Mouse (Mus musculus) G1E (cell line): Measurements from ENCODE around the gene Ubtf. TPM values are rescaled to one million over a fixed set of nuclear protein-coding genes. Genes with fewer than 3 reads are reported as not detected.
"Not testable (repeated sequence)": the region's sequence is repeated elsewhere in the genome, so short reads cannot be mapped to it uniquely, and the experiment has no call there.

Experiments
- ATAC-seq: 2 replicates; pipeline ENCODE4 v1.8.0; 2016; ENCODE audit warnings: mild to moderate bottlenecking; ENCODE audit not compliant: insufficient number of reproducible peaks, poor library complexity, low FRiP score, severe bottlenecking; ENCODE audit errors: extremely low read depth
- DNase-seq: peaks from one replicate; pipeline ENCODE4 v3.0.0; 2012; ENCODE audit warnings: low spot score
- H3K27me3 ChIP-seq: 2 replicates; pipeline ENCODE4 v1.6.1; 2012; ENCODE audit warnings: mild to moderate bottlenecking, low read length, inconsistent platforms; ENCODE audit not compliant: insufficient read depth
- H3K36me3 ChIP-seq: replicated peaks from 2 replicates; pipeline ENCODE3; 2012; ENCODE audit warnings: mild to moderate bottlenecking, inconsistent platforms
- H3K4me1 ChIP-seq: 2 replicates; pipeline ENCODE4 v1.6.1; 2012; ENCODE audit warnings: low read depth, low read length, inconsistent platforms, mixed read lengths; ENCODE audit not compliant: insufficient read depth
- H3K4me3 ChIP-seq: 2 replicates; pipeline ENCODE4 v1.5.1; 2012; ENCODE audit warnings: low read depth, mild to moderate bottlenecking, inconsistent platforms, low read length, moderate library complexity, mixed read lengths
- H3K9me3 ChIP-seq: replicated peaks from 2 replicates; pipeline ENCODE4 v1.6.1; 2012; ENCODE audit warnings: inconsistent platforms
- CTCF ChIP-seq: IDR thresholded peaks from 2 replicates; pipeline ENCODE4 v1.5.1; 2012; ENCODE audit warnings: low read depth, low read length, inconsistent platforms, mixed read lengths
- GATA1 ChIP-seq: IDR thresholded peaks from 2 replicates; pipeline ENCODE4 v1.6.1; 2012; ENCODE audit warnings: borderline replicate concordance, low read length, inconsistent platforms, mixed read lengths
- GATA2 ChIP-seq: IDR thresholded peaks from 2 replicates; pipeline ENCODE4 v1.6.1; 2012; ENCODE audit warnings: low read depth, low read length, inconsistent platforms, borderline replicate concordance
- POLR2AphosphoS5 ChIP-seq: IDR thresholded peaks from 2 replicates; pipeline ENCODE4 v1.6.1; 2012; ENCODE audit warnings: low read depth, low read length, inconsistent platforms; ENCODE audit not compliant: insufficient replicate concordance
- TAL1 ChIP-seq: conservative IDR thresholded peaks from 2 replicates; pipeline ENCODE4 v1.6.1; 2012; ENCODE audit warnings: low read depth, low read length, inconsistent platforms, mixed read lengths
- polyA plus RNA-seq: library from polyadenylated mRNA; stranded (reverse); fragments of >175 nt; gene quantifications from 2 replicates; pipeline ENCODE4 v1.2.3, GENCODE M21; 2012
- total RNA-seq, 2 experiments: library from RNA; stranded (forward) in 1 of 2; stranded (reverse) in 1 of 2; fragments of 200-1000 nt in 1 of 2; fragments of >200 nt in 1 of 2; fragmentation: Nextera tagmentation in 1 of 2; gene quantifications; 2 replicates each; pipeline ENCODE4 v1.2.3; 2014 to 2017

The Ubtf gene
- total and polyA plus RNA-seq, 3 experiments: 74.7 to 180 (median 151) TPM

- no peaks in the 10 kb centered on the region for H3K9me3 ChIP-seq
- peaks cover 42% of the 10 kb centered on the region for H3K36me3 ChIP-seq
- peaks cover 46% of the 10 kb centered on the region for H3K4me1 ChIP-seq
- H3K4me3 ChIP-seq: peak overlapping the region; percentile 81
- H3K27me3 ChIP-seq: no peaks in the 10 kb centered on the region
- ATAC-seq: no peak; the same call in 1 of the 2 replicates
- TF ChIP-seq TAL1 (no peak), POLR2AphosphoS5 (no peak)
- peak; percentile 45 for DNase-seq
These were observed 34.3 kb downstream of the Ubtf start for GRCm38 (mm10) chr11:102285095-102285834.

GRCm38 (mm10) chr11:102284501-102285094 is 34.9 kb downstream of the Ubtf start, which contains the start of gene Tmub2:
TSS of gene Tmub2 (plus strand) at chr11:102284931.
- H3K9me3 ChIP-seq: no peaks in the 10 kb centered on the region
- TF ChIP-seq POLR2AphosphoS5 (no peak), GATA1 (no peak), CTCF (no peak), GATA2 (no peak)
- peak; percentile 99 for ATAC-seq
- no peaks in the 10 kb centered on the region for H3K27me3 ChIP-seq
- H3K36me3 ChIP-seq: peaks cover 35% of the 10 kb centered on the region
- DNase-seq: peak; percentile 89
- H3K4me3 ChIP-seq: peak within 1 kb of the TSS; percentile 81
- peaks cover 41% of the 10 kb centered on the region for H3K4me1 ChIP-seq

GRCm38 (mm10) chr11:102283922-102284321 is 35.6 kb downstream of the Ubtf start:
- H3K36me3 ChIP-seq: peaks cover 29% of the 10 kb centered on the region
- no peaks in the 10 kb centered on the region for H3K27me3 ChIP-seq
- H3K9me3 ChIP-seq: no peaks in the 10 kb centered on the region
- no peak for TF ChIP-seq GATA2
- no peak for TF ChIP-seq TAL1
- H3K4me3 ChIP-seq: peak overlapping the region; percentile 81; the same call in 1 of the 2 replicates
- H3K4me1 ChIP-seq: peaks cover 36% of the 10 kb centered on the region
- DNase-seq (no peak), ATAC-seq (no peak)

GRCm38 (mm10) chr11:102280267-102280666 is 39.3 kb downstream of the Ubtf start:
- not testable (repeated sequence) for H3K4me1 ChIP-seq, H3K4me3 ChIP-seq, H3K36me3 ChIP-seq, ATAC-seq, DNase-seq, H3K9me3 ChIP-seq
- peaks cover 13% of the 10 kb centered on the region for H3K27me3 ChIP-seq

- ATAC-seq (no peak), DNase-seq (no peak)
- peaks cover 18% of the 10 kb centered on the region for H3K27me3 ChIP-seq
- no peak overlapping the region for H3K4me3 ChIP-seq
- no peaks in the 10 kb centered on the region for H3K36me3 ChIP-seq
- no peaks in the 10 kb centered on the region for H3K9me3 ChIP-seq
- TF ChIP-seq GATA2 (no peak), TAL1 (no peak), GATA1 (no peak)
- H3K4me1 ChIP-seq: peaks cover 7% of the 10 kb centered on the region; the same call in 1 of the 2 replicates
These were observed 39.9 kb downstream of the Ubtf start for GRCm38 (mm10) chr11:102279595-102279994.

- TF ChIP-seq CTCF: no peak
- TF ChIP-seq GATA2: no peak
- no peak for TF ChIP-seq GATA1
- TF ChIP-seq POLR2AphosphoS5: no peak
- no peak for TF ChIP-seq TAL1
- no peaks in the 10 kb centered on the region; the same call in 1 of the 2 replicates for H3K4me1 ChIP-seq
- H3K9me3 ChIP-seq: no peaks in the 10 kb centered on the region
- no peak overlapping the region for H3K4me3 ChIP-seq
- ATAC-seq: no peak
- no peaks in the 10 kb centered on the region for H3K36me3 ChIP-seq
- DNase-seq: no peak
- peaks cover 25% of the 10 kb centered on the region for H3K27me3 ChIP-seq
These were observed 41.8 kb downstream of the Ubtf start for GRCm38 (mm10) chr11:102277754-102278153.

- ATAC-seq (no peak), DNase-seq (no peak)
- H3K4me3 ChIP-seq: 0 out of 2 replicates have a peak overlapping the region, but pooled peaks have one; percentile 8
- no peaks in the 10 kb centered on the region for H3K9me3 ChIP-seq
- no peak for TF ChIP-seq GATA1
- no peak for TF ChIP-seq POLR2AphosphoS5
- no peak for TF ChIP-seq GATA2
- no peak for TF ChIP-seq TAL1
- TF ChIP-seq CTCF: no peak
- no peaks in the 10 kb centered on the region for H3K36me3 ChIP-seq
- no peaks in the 10 kb centered on the region; the same call in 1 of the 2 replicates for H3K4me1 ChIP-seq
- H3K27me3 ChIP-seq: peaks cover 35% of the 10 kb centered on the region
These were observed 43.1 kb downstream of the Ubtf start for GRCm38 (mm10) chr11:102276411-102276915.
